Mouse (Mus musculus) embryo, embryonic 11 days (tissue): ENCODE measurements around the gene 1700030J22Rik.

Experiments used
- DNase-seq: peaks from one replicate; pipeline ENCODE4 v3.0.0-alpha.2; 2015

Gene 1700030J22Rik

GRCm38 (mm10) chr8:116951369-116951768 is 27.4 kb downstream of the 1700030J22Rik start:
- DNase-seq: no peak

DNA sequence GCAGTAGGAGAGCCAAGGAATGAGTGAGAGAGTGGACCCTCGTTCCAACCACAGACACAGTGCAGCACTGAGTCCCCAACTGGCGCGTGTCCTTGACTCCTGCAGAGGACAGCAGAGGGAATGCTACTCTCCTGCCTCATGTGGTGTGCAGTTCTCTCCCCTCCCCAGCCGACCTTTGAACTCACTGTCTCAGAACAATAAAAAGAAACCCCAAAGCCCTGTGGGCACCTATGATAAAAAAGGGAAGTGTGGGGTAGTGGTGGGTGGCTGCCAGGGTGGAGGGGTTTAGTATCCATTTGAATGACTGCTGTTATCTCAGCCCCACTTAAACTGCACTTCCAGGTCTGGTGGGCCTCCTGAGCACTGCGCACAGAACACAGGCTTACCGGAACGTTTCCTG is 31.2 kb downstream of the 1700030J22Rik start:
- DNase-seq: no peak

DNA sequence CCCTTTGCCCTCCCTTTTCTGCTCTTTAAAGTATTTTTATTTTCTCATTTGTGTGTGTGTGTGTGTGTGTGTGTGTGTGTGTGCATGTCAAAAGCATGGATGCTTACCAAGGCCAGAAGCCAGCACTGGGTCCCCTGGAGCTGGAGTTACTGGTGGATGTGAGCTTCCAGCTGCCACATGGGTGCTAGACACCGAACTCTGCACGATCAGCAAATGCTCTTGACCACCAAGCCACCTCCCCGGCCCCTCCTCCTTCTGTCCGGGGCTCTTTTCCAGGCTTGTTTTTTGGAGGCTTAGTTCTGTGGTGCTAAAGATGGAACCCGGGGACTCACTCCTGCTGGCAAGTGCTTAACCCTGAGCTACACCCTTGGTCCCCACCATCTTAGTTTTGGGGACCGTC is 31.9 kb downstream of the 1700030J22Rik start:
- no peak for DNase-seq

DNA sequence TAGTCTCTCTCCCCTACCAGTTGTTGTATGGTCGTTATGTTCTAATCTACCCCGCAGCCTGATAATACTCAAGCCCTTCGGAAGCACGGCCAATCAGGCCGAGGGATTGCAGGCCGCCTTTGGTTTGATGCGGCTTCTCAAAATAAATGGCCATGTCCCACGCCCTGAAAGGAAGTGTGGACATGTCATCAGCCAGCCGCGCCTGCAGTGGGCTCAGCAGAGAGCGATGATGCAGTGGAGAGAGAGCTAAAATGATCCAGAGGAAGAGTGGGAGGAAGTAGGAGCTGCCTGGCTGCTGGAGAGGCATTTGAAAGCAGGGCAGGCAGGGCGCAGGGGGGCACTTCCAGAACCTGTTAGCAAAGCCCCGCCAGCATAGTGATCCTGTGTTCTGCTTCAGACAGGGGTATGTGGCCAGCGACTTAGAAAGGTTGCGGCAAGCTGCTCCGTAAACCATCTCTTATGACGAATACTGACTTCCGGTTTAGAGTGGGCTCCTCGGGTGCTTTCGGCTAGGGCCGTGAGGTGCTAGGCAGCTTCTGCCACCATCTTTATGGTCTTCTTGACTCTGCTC is 32.4 kb downstream of the 1700030J22Rik start:
- no peak for DNase-seq

DNA sequence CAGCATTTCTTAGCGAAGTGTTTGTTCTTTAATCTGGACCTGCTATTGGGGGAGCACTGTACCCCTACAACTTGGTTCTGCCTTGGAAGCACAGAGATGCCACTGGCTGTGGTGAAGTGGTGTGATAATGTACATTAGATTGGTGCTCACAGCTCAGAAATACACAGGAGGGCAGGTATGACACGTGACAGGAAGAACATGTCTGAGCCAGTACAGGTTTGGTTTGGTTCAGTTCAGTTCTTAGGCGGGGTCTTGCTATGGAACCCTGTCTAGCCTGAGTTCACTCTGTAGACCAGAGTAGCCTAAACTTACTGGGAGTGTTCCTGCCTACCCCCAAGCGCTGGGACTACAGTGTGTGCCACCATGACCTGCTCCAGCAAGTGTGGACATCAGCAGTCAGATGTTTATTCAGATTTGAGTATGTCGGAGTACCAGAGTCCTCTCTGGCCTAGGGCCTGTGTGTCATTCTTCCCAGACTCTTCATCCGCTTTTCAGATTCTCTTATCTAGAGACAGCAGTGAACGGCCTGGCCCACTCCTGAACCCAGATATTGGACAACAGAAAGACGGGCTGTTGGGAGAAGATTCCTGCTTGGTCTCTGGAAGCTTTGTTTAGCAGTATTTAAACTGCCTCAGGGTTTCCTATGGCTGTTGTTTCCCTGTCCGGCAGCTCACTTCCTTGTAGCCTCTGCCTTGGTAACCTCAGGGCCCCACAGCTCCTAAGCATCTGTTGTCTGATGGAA is 33.4 kb downstream of the 1700030J22Rik start:
- no peak for DNase-seq

DNA sequence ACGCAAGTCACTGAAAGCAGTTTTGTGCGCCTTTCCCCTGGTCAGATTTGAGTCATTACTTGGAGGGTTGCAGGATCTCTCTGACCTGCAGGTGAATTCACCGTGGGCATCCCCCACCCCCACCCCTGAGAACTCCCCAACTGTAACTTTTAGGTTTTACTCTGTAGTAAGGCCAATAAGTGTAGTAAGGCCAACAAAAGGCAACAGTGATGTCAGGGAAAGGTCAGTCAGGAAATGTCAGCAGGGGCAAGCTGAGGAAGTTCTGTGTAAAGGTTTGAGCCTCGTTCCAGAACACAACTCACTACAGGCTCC is 34.4 kb downstream of the 1700030J22Rik start:
- DNase-seq: no peak

DNA sequence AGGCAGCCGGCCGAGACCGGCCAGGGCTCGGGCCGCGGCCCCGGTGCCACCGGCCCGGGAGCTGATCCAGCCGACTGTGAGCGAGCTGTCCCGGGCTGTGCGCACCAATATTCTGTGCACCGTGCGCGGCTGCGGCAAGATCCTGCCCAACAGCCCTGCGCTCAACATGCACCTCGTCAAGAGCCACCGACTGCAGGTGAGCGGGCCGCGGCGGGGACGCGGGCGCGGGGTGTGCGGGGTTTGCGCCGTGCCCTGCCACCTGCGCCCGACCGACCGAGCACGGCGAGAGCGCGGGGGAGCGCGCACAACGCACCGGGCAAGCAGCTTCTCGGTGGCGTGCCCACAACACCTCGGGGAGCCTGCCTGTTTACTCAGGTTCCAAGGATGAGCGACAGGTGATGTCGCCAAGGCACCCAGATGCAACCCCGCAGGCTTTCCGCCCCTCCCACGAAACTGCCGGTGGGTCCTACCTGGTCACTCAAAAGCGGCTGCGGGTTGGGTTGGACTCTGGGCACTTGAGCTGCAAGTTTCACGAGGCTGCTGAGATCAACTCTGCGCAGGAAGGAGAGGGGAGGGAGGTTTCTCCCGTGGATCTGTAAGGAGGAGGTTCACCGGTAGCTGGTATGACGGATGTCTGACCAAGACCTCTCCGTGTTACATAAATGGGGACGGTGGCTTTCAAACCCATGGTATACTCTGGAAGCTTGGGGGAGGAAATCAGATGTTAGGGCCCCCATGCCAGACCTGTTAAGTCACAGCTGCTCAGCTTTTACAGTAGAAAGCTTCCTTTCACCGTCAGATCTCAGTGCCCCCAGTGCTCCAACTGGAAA is 35.0 kb downstream of the 1700030J22Rik start:
- peak; percentile 32 for DNase-seq

DNA sequence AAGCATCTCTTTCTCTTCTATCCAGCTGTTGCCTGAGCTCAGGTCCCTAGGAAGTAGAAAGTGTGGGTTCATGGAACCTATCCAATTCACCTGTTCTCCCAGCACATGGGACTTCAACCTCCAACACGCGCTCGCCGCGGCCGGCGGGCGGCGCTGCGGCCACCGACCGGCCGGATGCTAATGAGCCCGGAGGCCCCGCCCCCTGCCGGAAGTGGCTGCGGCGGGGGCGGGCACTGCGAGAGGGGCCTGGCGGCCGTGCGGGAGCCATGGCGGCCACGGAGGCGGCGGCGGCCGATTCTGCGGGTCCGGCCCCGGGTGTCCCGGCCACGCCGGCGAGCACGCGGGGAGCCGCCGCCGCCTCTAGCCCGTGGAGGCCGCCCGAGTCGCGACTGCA is 35.6 kb downstream of the 1700030J22Rik start, which contains the start of gene Atmin:
Gene Atmin, plus strand, starts transcription at position 233 of the 394 bp plus-strand sequence.
- DNase-seq: peak; percentile 95

GRCm38 (mm10) chr8:116942284-116943058 is 36.3 kb downstream of the 1700030J22Rik start:
- DNase-seq: no peak

- no peak for DNase-seq
These were observed 43.3 kb downstream of the 1700030J22Rik start for GRCm38 (mm10) chr8:116935506-116935905.

DNA sequence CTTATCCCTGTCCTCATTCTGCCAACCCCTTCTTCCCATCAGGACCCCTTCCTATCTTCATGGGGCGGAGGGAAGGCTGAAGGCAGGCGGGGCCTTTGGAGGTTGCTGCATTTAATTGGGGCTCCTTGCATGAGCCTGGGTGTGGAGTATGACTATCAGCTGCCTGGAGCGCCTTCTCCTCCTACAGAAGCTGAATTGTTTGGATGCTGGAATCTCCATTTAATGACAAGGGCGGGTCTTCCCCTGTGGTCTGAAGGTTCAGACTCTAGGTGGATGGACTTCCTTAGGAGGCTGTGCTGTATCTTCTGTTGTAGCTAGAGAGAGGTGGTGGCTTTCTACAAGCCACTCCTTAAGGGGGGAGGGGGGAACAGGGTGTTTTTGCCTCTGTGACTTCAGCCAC is 43.8 kb downstream of the 1700030J22Rik start:
- no peak for DNase-seq

DNA sequence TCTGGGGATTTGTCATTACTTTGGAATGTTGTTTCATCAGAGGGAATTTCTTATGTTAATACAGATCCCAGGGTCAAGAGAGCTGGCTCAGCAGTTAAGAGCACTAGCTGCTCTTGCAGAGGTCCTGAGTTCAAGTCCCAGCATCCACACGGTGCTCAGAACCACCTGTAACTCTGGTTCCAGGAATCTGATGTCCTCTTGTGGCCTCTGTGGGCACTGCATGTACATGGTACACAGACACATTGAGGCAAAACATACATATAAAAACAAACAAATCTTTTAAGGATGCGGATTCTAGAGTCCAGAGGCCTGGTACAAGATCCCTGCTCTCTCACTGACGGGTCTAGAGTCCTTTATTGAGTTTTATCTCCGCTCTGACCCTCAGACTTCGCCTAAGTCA is 50.2 kb downstream of the 1700030J22Rik start:
- no peak for DNase-seq

- DNase-seq: peak; percentile 54
These were observed 50.9 kb downstream of the 1700030J22Rik start for GRCm38 (mm10) chr8:116927880-116928279.

- DNase-seq: no peak
These were observed 55.2 kb downstream of the 1700030J22Rik start for GRCm38 (mm10) chr8:116923526-116923925.

DNA sequence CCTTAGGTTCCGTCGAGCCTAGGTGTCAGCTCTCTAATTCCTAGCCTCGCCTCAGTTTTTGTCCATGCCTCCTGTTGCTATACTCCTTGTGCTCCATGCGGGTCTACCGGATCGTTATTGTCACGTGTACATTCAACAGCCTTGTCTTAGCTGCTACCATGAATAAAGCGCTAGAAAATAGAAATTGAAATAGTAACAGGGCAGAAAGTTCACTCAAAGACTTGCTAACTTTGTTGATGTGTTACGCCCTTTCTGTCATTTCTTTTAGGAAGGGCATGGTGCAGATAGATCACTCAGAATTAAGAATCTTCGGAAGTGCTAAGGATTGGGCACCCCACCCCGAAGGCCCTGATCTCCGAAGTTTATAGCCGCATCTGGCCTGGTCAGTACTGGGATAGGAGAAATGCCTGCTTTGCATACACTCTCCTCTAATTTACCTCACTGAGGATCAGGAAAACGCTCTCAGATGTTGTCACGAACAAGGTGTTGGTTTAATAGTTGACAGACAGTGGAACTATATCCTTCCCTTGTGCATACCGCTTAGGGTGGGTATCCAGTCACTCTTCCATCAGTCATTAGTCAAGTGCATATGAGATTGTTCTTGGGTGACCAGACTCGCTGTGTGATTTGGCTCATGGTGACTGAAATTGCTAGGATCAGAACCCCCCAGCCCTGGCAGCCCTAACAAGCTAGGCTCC is 56.5 kb downstream of the 1700030J22Rik start:
- no peak for DNase-seq

DNA sequence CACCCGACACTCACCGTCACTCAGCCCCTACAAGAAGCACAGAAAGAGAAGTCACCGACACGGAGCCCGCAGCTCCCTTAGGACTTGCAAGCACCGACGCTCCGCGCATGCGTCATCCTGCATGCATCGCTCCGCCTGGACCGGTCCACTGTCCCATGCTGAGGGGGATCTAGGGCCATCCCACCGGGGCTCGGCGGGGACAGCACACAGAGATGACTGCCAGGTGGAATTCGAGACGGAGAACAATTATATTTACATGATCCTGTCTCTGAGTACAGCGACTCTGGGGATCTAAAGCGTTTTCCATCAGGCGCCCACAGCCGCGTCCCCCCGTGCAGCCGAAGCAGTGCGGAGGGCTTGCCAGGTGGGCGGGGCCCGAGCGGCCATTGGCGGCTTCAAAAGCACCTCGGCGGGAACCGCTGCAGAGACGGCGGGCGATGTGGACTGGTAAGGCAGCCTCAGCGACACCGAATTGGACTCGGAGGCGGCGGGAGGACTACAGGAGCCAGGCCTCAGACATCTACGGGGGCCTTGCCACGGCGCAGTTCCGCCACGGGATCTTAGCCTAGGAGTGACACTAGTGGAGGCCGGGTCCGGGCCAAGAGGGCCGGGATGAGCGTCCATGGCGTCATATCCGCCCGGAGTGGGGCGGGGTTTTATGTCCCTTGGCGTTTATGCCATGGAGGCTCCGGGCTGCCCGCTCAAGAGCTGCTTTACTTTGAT is 57.3 kb downstream of the 1700030J22Rik start, which contains the start of the genes Cmc2 and Cenpn:
Gene Cmc2, minus strand, starts transcription at position 119 of the 723 bp plus-strand sequence.
Gene Cenpn, plus strand, starts transcription at position 394 of the 723 bp plus-strand sequence.
- DNase-seq: peak; percentile 98

GRCm38 (mm10) chr8:116921005-116921336 is 57.8 kb downstream of the 1700030J22Rik start:
- no peak for DNase-seq
